Mouse (Mus musculus): ENCODE data around the gene Sspn.

- TF ChIP-seq POLR2A (IDR thresholded peaks at IDR 0.05; ENCODE audit: insufficient read depth, low read length) (no peak), CTCF (IDR thresholded peaks at IDR 0.05; ENCODE audit: low read depth, low read length) (no peak), EP300 (IDR thresholded peaks at IDR 0.05; ENCODE audit: insufficient read depth, low read depth, low read length) (no peak)
Measured at GRCm38 (mm10) chr6:145981074-145981473, 49.6 kb downstream of the Sspn start.

All from ES-Bruce4 (cell line).